Mouse (Mus musculus) embryo, embryonic 10 days (tissue): ENCODE measurements around the gene Mrpl17.
"Not testable (repeated sequence)": the region's sequence is repeated elsewhere in the genome, so short reads cannot be mapped to it uniquely, and the experiment has no call there.

Source experiments
- DNase-seq: peaks from one replicate; pipeline ENCODE4 v3.0.0-alpha.2; 2015; ENCODE audit warnings: low spot score

The Mrpl17 gene

GRCm38 (mm10) chr7:105810877-105811489 is at the start of gene Mrpl17:
Gene Mrpl17 (minus strand): TSS chr7:105811099.
- DNase-seq: peak; percentile 100

GRCm38 (mm10) chr7:105855718-105856560 is 45.0 kb upstream of the Mrpl17 start:
- DNase-seq: not testable (repeated sequence)

GRCm38 (mm10) chr7:105824281-105824680 is 13.4 kb upstream of the Mrpl17 start:
- DNase-seq: no peak

GRCm38 (mm10) chr7:105818483-105818882 is 7.6 kb upstream of the Mrpl17 start:
- DNase-seq: peak; percentile 69

- DNase-seq: no peak
These were observed 5.8 kb upstream of the Mrpl17 start for GRCm38 (mm10) chr7:105816736-105817135.

GRCm38 (mm10) chr7:105813326-105813725 is 2.4 kb upstream of the Mrpl17 start:
- DNase-seq: no peak

- DNase-seq: no peak
These were observed 1.7 kb upstream of the Mrpl17 start for GRCm38 (mm10) chr7:105812566-105812965.

GRCm38 (mm10) chr7:105811516-105811915 is 617 bp upstream of the Mrpl17 start:
- DNase-seq: no peak

- no peak for DNase-seq
These were observed 521 bp downstream of the Mrpl17 start for GRCm38 (mm10) chr7:105810280-105810876.

- no peak for DNase-seq
These were observed 1.1 kb downstream of the Mrpl17 start for GRCm38 (mm10) chr7:105809836-105810235.

- DNase-seq: no peak
These were observed 2.5 kb downstream of the Mrpl17 start for GRCm38 (mm10) chr7:105808385-105808784.

GRCm38 (mm10) chr7:105806716-105807115 is 4.2 kb downstream of the Mrpl17 start:
- DNase-seq: no peak

GRCm38 (mm10) chr7:105806125-105806524 is 4.8 kb downstream of the Mrpl17 start:
- DNase-seq: no peak

- DNase-seq: no peak
These were observed 7.5 kb downstream of the Mrpl17 start for GRCm38 (mm10) chr7:105803428-105803827.

- DNase-seq: no peak
These were observed 8.1 kb downstream of the Mrpl17 start for GRCm38 (mm10) chr7:105802771-105803170.

- DNase-seq: no peak
These were observed 8.6 kb downstream of the Mrpl17 start for GRCm38 (mm10) chr7:105802312-105802711.

GRCm38 (mm10) chr7:105796972-105797371 is 13.9 kb downstream of the Mrpl17 start:
- DNase-seq: no peak

GRCm38 (mm10) chr7:105795759-105796366 is 15.0 kb downstream of the Mrpl17 start:
- DNase-seq: no peak

GRCm38 (mm10) chr7:105793701-105794100 is 17.2 kb downstream of the Mrpl17 start:
- no peak for DNase-seq

GRCm38 (mm10) chr7:105791147-105791546 is 19.8 kb downstream of the Mrpl17 start:
- no peak for DNase-seq

GRCm38 (mm10) chr7:105787285-105788140 is 23.4 kb downstream of the Mrpl17 start, which contains the start of gene Dchs1:
Gene Dchs1 (minus strand): TSS chr7:105787654.
- peak; percentile 66 for DNase-seq
